Comparison of ENCODE assay signal across 9 mouse cellular contexts in the genomic region with DNA sequence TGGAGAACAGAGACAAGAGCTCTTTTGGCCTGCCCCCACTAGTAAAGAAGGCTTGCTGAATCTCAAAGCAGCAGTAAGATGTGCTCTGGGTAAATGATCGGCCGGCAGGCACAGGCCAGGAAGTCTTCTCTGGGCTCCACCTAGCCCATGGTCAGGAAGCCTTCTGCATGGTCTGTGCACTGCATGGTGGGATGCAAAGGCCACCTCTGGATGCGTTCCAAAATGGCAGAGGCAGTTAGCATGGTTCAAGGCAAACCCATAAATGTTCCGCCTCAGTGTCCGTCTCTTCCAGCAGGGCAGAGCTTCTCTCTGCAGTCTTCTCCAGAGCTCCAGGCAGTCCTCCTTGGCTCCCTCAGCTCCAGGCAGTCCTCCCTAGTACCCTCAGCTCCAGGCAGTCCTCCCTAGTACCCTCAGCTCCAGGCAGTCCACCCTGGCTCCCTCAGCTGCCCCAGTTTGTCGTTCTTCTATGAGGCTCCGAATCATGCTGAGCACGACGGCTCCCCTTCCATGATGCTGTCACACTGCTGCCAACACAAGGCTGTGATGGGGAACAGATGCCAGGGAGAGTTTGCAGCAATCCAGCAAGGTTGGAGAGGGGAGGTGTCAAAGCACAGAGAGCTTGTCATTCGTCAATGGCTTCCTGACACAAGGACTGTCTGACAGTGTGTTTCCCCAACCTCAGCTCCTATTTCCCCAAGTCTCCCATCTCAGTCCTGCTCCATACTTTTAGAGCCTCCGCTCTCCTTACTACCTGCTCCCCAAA.
DNase-seq lines count a peak whose midpoint lies in the region; ATAC-seq and TF ChIP-seq lines count a peak whose summit lies in the region.
"Had no signal": no experiment of that assay in that cellular context is flagged by ENCODE, and none has a peak within 500 bp of the region (broad histone marks: within the 10 kb centered on the region; RNA-seq: fewer than 3 reads in every experiment).

No protein-coding gene starts in this region.

- no peak overlapping the region for H3K4me2 ChIP-seq in kidney, embryonic 15.5 days

- H3K36me3 ChIP-seq in kidney, embryonic 15.5 days = peaks cover 24% of the 10 kb centered on the region

- peak; percentile 39 for DNase-seq in embryo, embryonic 10 days (ENCODE audit: low spot score)
- DNase-seq in embryo, embryonic 10.5 days (ENCODE audit: low spot score) = no peak
- no peak for DNase-seq in kidney, adult 9 months
- peak; percentile 51 to 55 for DNase-seq in layer of hippocampus, adult 2 months (ENCODE audit: low spot score in 2 of 2)
- no peak for DNase-seq in right cerebral cortex, postnatal 4 days
- DNase-seq: embryo, embryonic 11 days had no signal

- H3K27me3 ChIP-seq in kidney, embryonic 15.5 days = no peaks in the 10 kb centered on the region

- peaks cover 37% of the 10 kb centered on the region for H3K4me1 ChIP-seq in kidney, embryonic 15.5 days
- H3K4me1 ChIP-seq in brown adipose tissue, adult 24 weeks (ENCODE audit: control insufficient read depth, insufficient read depth, insufficient read length, low read length) = peaks cover 34% of the 10 kb centered on the region

- WGBS in kidney, embryonic 15.5 days = 55% methylated on average over 11 of the region's 11 CpGs

- H3K9me3 ChIP-seq in kidney, embryonic 15.5 days (replicated peaks) = no peaks in the 10 kb centered on the region

- no peak for TF ChIP-seq CTCF in layer of hippocampus, adult 2 months (conservative IDR thresholded peaks at IDR 0.05)

- no peak for ATAC-seq in kidney, embryonic 15.5 days (replicated peaks; ENCODE audit: low FRiP score)
- ATAC-seq in activated CD4-positive, CD25-positive, alpha-beta regulatory T cell, adult 4 months = no peak

- no peak overlapping the region for H3K9ac ChIP-seq in kidney, embryonic 15.5 days

- H3K27ac ChIP-seq in kidney, embryonic 15.5 days = 0 out of 2 replicates have a peak overlapping the region, but pooled peaks have one; percentile 13
- H3K27ac ChIP-seq in brown adipose tissue, adult 24 weeks (replicated peaks; ENCODE audit: low read depth, low read length) = peak overlapping the region; percentile 19; the same call in 1 of the 2 replicates
- peak overlapping the region; percentile 19; the same call in 1 of the 2 replicates for H3K27ac ChIP-seq in layer of hippocampus, adult 2 months

- no peak overlapping the region for H3K4me3 ChIP-seq in kidney, embryonic 15.5 days (replicated peaks)
- no peak overlapping the region for H3K4me3 ChIP-seq in brown adipose tissue, adult 24 weeks (ENCODE audit: insufficient read depth, low read depth, low read length)
- no peak overlapping the region for H3K4me3 ChIP-seq in layer of hippocampus, adult 2 months

Comparison
In these comparisons a context has a peak if more than half of its experiments do, and no peak if none do; other contexts are left out.
1. DNase-seq: peak in embryo, embryonic 10 days (single experiment) and layer of hippocampus, adult 2 months (2 of 2); none in embryo, embryonic 10.5 days (single experiment), kidney, adult 9 months (single experiment) and right cerebral cortex, postnatal 4 days (single experiment).
2. Peak in every context shown above with its lines, with median percentiles within 50 percentile points of each other: H3K27ac ChIP-seq.